Mouse (Mus musculus) myocyte (in vitro differentiated cells): ENCODE results near the gene Usp7.

Experiments
- CEBPB ChIP-seq: IDR thresholded peaks from 2 replicates; pipeline ENCODE4 v1.6.1; 2011; ENCODE audit warnings: mild to moderate bottlenecking, moderate library complexity; ENCODE audit not compliant: poor library complexity, insufficient read depth, severe bottlenecking
- E2F4 ChIP-seq: IDR thresholded peaks from one replicate; pipeline ENCODE4 v1.6.1; 2011; ENCODE audit warnings: mild to moderate bottlenecking, control low read depth, moderate library complexity; ENCODE audit not compliant: insufficient read depth
- MAX ChIP-seq: IDR thresholded peaks from one replicate; pipeline ENCODE4 v1.6.1; 2011; ENCODE audit warnings: low read depth, mild to moderate bottlenecking, control low read depth
- MYOD1 ChIP-seq, 3 experiments: IDR thresholded peaks; one replicate each; pipeline ENCODE4 v1.6.1; 2011; ENCODE audit warnings: control low read depth in 2 of 3, low read depth in 2 of 3, mild to moderate bottlenecking in 2 of 3, moderate library complexity in 1 of 3; ENCODE audit not compliant: insufficient read length in 2 of 3, control insufficient read depth in 1 of 3
- MYOG ChIP-seq, 3 experiments: IDR thresholded peaks; one replicate each; pipeline ENCODE4 v1.6.1; 2011; ENCODE audit warnings: control low read depth in 2 of 3, low read depth in 2 of 3, mild to moderate bottlenecking in 2 of 3; ENCODE audit not compliant: insufficient read length in 2 of 3, control insufficient read depth in 1 of 3, insufficient read depth in 1 of 3
- POLR2A ChIP-seq: IDR thresholded peaks from one replicate; pipeline ENCODE4 v1.6.1; 2011; ENCODE audit warnings: low read depth, mild to moderate bottlenecking, control low read depth, moderate library complexity; ENCODE audit not compliant: insufficient read length
- POLR2AphosphoS2 ChIP-seq: IDR thresholded peaks from one replicate; pipeline ENCODE4 v1.6.1; 2011; ENCODE audit warnings: low read depth, control low read depth; ENCODE audit not compliant: insufficient read length
- REST ChIP-seq: IDR thresholded peaks from one replicate; pipeline ENCODE4 v1.6.1; 2011; ENCODE audit warnings: mild to moderate bottlenecking, control low read depth, moderate library complexity; ENCODE audit not compliant: insufficient read depth, insufficient read length
- SRF ChIP-seq: IDR thresholded peaks from one replicate; pipeline ENCODE4 v1.6.1; 2011; ENCODE audit warnings: low read depth; ENCODE audit not compliant: control insufficient read depth, insufficient read length
- TCF12 ChIP-seq: IDR thresholded peaks from one replicate; pipeline ENCODE4 v1.6.1; 2011; ENCODE audit warnings: mild to moderate bottlenecking, control low read depth; ENCODE audit not compliant: poor library complexity, insufficient read depth, severe bottlenecking
- USF1 ChIP-seq: IDR thresholded peaks from one replicate; pipeline ENCODE4 v1.6.1; 2011; ENCODE audit warnings: low read depth, mild to moderate bottlenecking, control low read depth, moderate library complexity

GRCm38 (mm10) chr16:8748175-8748846 lies 43.8 kb downstream of the Usp7 start:
- no peak for TF ChIP-seq MYOG (IDR thresholded peaks at IDR 0.05; ENCODE audit: control insufficient read depth in 1 of 3, insufficient read depth in 1 of 3, insufficient read length in 2 of 3, low read depth in 2 of 3)
- TF ChIP-seq MAX, result no peak
- no peak for TF ChIP-seq MYOD1 (IDR thresholded peaks at IDR 0.05; ENCODE audit: control insufficient read depth in 1 of 3, insufficient read length in 2 of 3, low read depth in 2 of 3)
- no peak for TF ChIP-seq POLR2A
- no peak for TF ChIP-seq POLR2AphosphoS2
- no peak for TF ChIP-seq SRF
- no peak for TF ChIP-seq USF1
- no peak for TF ChIP-seq TCF12
- TF ChIP-seq REST, result no peak
- no peak for TF ChIP-seq CEBPB
- TF ChIP-seq E2F4, result no peak
